Mouse (Mus musculus): ENCODE measurements around the gene Kalrn. TPM values are rescaled to one million over a fixed set of nuclear protein-coding genes. Genes with fewer than 3 reads are reported as not detected.
A peak's percentile ranks its signal among the peaks of the same experiment; 100 is the strongest.

Gene Kalrn
- total and polyA plus RNA-seq, 2 experiments from 2014 or later = 19.4 to 44.5 TPM

DNA sequence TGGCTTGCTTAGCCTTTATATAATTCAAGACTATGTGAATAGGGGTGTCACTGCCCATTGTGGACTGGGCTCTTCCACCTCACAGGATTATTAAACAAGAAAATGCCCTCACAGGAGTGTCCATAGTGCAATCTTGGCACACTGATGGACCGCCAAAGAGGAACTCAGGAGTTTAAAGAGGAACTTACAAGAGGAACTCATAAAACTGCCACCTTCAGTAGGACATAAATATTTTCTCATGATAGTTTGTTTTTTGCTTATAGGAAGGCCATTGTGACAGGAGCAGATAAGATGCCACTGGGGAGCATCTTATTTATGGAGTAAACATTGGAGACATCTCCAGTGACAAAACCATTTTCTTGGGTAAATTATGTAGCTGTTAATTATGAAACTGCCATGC is 618.5 kb downstream of the Kalrn start:
- no peaks in the 10 kb centered on the region for H3K27me3 ChIP-seq (ENCODE audit: control insufficient read depth, insufficient read depth, low read length)
- TF ChIP-seq EP300 (IDR thresholded peaks at IDR 0.05; ENCODE audit: low read depth) (no peak), CTCF (IDR thresholded peaks at IDR 0.05; ENCODE audit: low read depth) (no peak)
- ATAC-seq (ENCODE audit: insufficient read depth, low read depth) = no peak
- H3K4me1 ChIP-seq (ENCODE audit: control insufficient read depth, insufficient read depth) = no peaks in the 10 kb centered on the region
- no peak for DNase-seq (ENCODE audit: low spot score)
- H3K4me2 ChIP-seq (ENCODE audit: low read depth, low read length) = no peak overlapping the region
- H3K9me3 ChIP-seq (replicated peaks; ENCODE audit: control insufficient read depth, low read length) = no peaks in the 10 kb centered on the region
- no peak overlapping the region for H3K9ac ChIP-seq (replicated peaks; ENCODE audit: low read depth, low read length)
- no peak overlapping the region for H3K27ac ChIP-seq (ENCODE audit: low read depth)
- WGBS = 92% methylated on average over 1 of the region's 1 CpGs
- H3K4me3 ChIP-seq (ENCODE audit: low read depth, low read length) = no peak overlapping the region
- H3K36me3 ChIP-seq (replicated peaks; ENCODE audit: control insufficient read depth, insufficient read depth, low read length) = peaks cover 71% of the 10 kb centered on the region

- no peak overlapping the region for H3K27ac ChIP-seq (ENCODE audit: low read depth)
- no peaks in the 10 kb centered on the region for H3K9me3 ChIP-seq (replicated peaks; ENCODE audit: control insufficient read depth, low read length)
- WGBS = 81% methylated on average over 4 of the region's 4 CpGs
- no peaks in the 10 kb centered on the region for H3K27me3 ChIP-seq (ENCODE audit: control insufficient read depth, insufficient read depth, low read length)
- H3K4me1 ChIP-seq (ENCODE audit: control insufficient read depth, insufficient read depth) = no peaks in the 10 kb centered on the region
- no peak overlapping the region for H3K4me3 ChIP-seq (ENCODE audit: low read depth, low read length)
- TF ChIP-seq CTCF (IDR thresholded peaks at IDR 0.05; ENCODE audit: low read depth) (no peak), EP300 (IDR thresholded peaks at IDR 0.05; ENCODE audit: low read depth) (no peak)
- H3K36me3 ChIP-seq (replicated peaks; ENCODE audit: control insufficient read depth, insufficient read depth, low read length) = peaks cover 69% of the 10 kb centered on the region
- DNase-seq (ENCODE audit: low spot score) = no peak
- H3K4me2 ChIP-seq (ENCODE audit: low read depth, low read length) = no peak overlapping the region
- H3K9ac ChIP-seq (replicated peaks; ENCODE audit: low read depth, low read length) = no peak overlapping the region
- ATAC-seq (ENCODE audit: insufficient read depth, low read depth) = no peak
Measured at GRCm38 (mm10) chr16:33953008-33953407, 620.3 kb downstream of the Kalrn start.

GRCm38 (mm10) chr16:33950830-33951229 is 622.5 kb downstream of the Kalrn start:
- peak; percentile 79 for DNase-seq (ENCODE audit: low spot score)
- H3K27ac ChIP-seq (ENCODE audit: low read depth) = no peak overlapping the region
- H3K4me3 ChIP-seq (ENCODE audit: low read depth, low read length) = no peak overlapping the region
- H3K27me3 ChIP-seq (ENCODE audit: control insufficient read depth, insufficient read depth, low read length) = no peaks in the 10 kb centered on the region
- H3K36me3 ChIP-seq (replicated peaks; ENCODE audit: control insufficient read depth, insufficient read depth, low read length) = peaks cover 58% of the 10 kb centered on the region
- TF ChIP-seq EP300 (IDR thresholded peaks at IDR 0.05; ENCODE audit: low read depth) (no peak), CTCF (IDR thresholded peaks at IDR 0.05; ENCODE audit: low read depth) (peak; percentile 99)
- no peaks in the 10 kb centered on the region for H3K9me3 ChIP-seq (replicated peaks; ENCODE audit: control insufficient read depth, low read length)
- WGBS = 31% methylated on average over 4 of the region's 4 CpGs
- no peak overlapping the region for H3K9ac ChIP-seq (replicated peaks; ENCODE audit: low read depth, low read length)
- H3K4me2 ChIP-seq (ENCODE audit: low read depth, low read length) = no peak overlapping the region
- peaks cover 4% of the 10 kb centered on the region; the same call in 1 of the 2 replicates for H3K4me1 ChIP-seq (ENCODE audit: control insufficient read depth, insufficient read depth)
- ATAC-seq (ENCODE audit: insufficient read depth, low read depth) = peak; percentile 64

DNA sequence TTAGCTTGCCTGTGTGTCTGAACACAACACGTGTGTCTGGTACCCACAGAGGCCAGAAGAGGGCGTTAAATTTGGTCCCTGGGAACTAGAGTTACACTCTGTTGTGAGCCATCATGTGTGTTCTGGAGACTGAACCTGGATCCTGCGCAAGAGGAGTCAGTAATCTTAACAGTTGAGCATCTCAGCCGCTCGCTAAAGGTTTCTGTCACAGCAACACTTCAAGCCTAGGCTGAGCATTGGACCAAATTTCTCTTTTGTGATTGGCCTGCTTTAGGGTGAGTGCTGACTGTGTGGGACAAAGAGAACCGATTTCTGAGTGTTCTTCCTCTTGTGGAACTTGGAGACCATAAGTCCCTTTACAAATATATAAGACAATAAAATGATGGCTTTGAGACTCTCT is 622.9 kb downstream of the Kalrn start:
- Histone ChIP-seq H3K4me2 (ENCODE audit: low read depth, low read length) (no peak overlapping the region), H3K27ac (ENCODE audit: low read depth) (no peak overlapping the region), H3K9me3 (replicated peaks; ENCODE audit: control insufficient read depth, low read length) (no peaks in the 10 kb centered on the region), H3K27me3 (ENCODE audit: control insufficient read depth, insufficient read depth, low read length) (no peaks in the 10 kb centered on the region), H3K36me3 (replicated peaks; ENCODE audit: control insufficient read depth, insufficient read depth, low read length) (peaks cover 54% of the 10 kb centered on the region), H3K4me3 (ENCODE audit: low read depth, low read length) (no peak overlapping the region), H3K4me1 (ENCODE audit: control insufficient read depth, insufficient read depth) (peaks cover 8% of the 10 kb centered on the region; the same call in 1 of the 2 replicates), H3K9ac (replicated peaks; ENCODE audit: low read depth, low read length) (no peak overlapping the region)
- TF ChIP-seq CTCF (IDR thresholded peaks at IDR 0.05; ENCODE audit: low read depth) = 0 out of 2 replicates have a peak, but pooled peaks have one; percentile 7
- no peak for TF ChIP-seq EP300 (IDR thresholded peaks at IDR 0.05; ENCODE audit: low read depth)
- WGBS = 77% methylated on average over 6 of the region's 6 CpGs
- DNase-seq (ENCODE audit: low spot score) (no peak), ATAC-seq (ENCODE audit: insufficient read depth, low read depth) (no peak)

DNA sequence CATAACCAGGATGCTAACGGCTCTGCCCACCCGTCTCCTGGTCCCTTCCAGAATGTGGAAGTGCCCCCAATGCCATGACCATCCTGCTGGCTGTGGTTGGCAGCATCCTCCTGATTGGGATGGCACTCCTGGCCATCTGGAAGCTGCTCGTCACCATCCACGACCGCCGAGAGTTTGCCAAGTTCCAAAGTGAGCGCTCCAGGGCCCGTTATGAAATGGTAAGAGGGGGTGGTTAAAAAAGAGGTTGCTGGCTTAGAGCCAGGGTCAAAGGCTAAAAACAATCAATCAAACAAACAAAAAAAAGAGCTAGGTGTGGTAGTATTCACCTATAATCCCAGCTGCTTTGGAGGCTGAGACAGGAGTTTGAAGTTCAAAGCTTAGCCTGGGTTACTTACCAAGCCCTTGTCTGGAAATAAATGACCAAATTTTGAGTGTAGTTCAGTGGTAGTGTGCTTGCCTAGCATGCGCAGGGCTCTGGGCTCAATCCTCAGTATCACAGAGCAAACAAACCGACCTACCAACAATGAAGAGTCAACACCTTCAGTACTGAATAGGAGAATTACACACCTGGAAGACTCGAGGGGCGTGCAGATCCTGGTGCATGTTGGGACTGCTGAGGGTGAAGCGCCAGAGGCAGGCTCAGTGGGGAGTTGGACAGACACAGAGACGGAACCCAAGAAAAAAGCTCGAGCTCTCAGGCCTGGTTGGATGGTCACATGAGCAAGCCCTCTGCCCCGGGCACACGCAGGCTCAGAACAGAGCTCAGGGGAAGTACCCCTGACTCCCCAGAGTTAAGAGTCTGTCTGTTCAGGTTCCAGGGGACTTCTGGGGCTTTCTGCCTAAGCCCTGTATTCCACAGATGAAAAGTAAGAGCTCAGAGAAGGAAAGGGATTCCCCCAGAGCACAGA is 625.4 kb downstream of the Kalrn start:
- H3K27ac ChIP-seq (ENCODE audit: low read depth) = no peak overlapping the region
- no peak overlapping the region for H3K9ac ChIP-seq (replicated peaks; ENCODE audit: low read depth, low read length)
- no peaks in the 10 kb centered on the region for H3K27me3 ChIP-seq (ENCODE audit: control insufficient read depth, insufficient read depth, low read length)
- no peaks in the 10 kb centered on the region for H3K9me3 ChIP-seq (replicated peaks; ENCODE audit: control insufficient read depth, low read length)
- no peak for DNase-seq (ENCODE audit: low spot score)
- H3K4me2 ChIP-seq (ENCODE audit: low read depth, low read length) = no peak overlapping the region
- no peak for ATAC-seq (ENCODE audit: insufficient read depth, low read depth)
- no peak for TF ChIP-seq CTCF (IDR thresholded peaks at IDR 0.05; ENCODE audit: low read depth)
- TF ChIP-seq EP300 (IDR thresholded peaks at IDR 0.05; ENCODE audit: low read depth) = no peak
- H3K4me1 ChIP-seq (ENCODE audit: control insufficient read depth, insufficient read depth) = peaks cover 22% of the 10 kb centered on the region; the same call in 1 of the 2 replicates
- no peak overlapping the region for H3K4me3 ChIP-seq (ENCODE audit: low read depth, low read length)
- 84% methylated on average over 17 of the region's 17 CpGs for WGBS
- peaks cover 30% of the 10 kb centered on the region for H3K36me3 ChIP-seq (replicated peaks; ENCODE audit: control insufficient read depth, insufficient read depth, low read length)

All from heart, postnatal 0 days (tissue).